Mouse (Mus musculus): ENCODE data around the gene Trhr2.

Gene Trhr2

GRCm38 (mm10) chr8:122354157-122354556 is 6.4 kb downstream of the Trhr2 start:
- DNase-seq (ENCODE audit: low spot score) = no peak

- no peak for DNase-seq (ENCODE audit: low spot score)
Observed at GRCm38 (mm10) chr8:122350309-122351089, 10.0 kb downstream of the Trhr2 start.

- DNase-seq (ENCODE audit: low spot score) = no peak
Observed at GRCm38 (mm10) chr8:122349357-122350297, 10.9 kb downstream of the Trhr2 start.

- DNase-seq (ENCODE audit: low spot score) = no peak
Observed at GRCm38 (mm10) chr8:122347811-122348552, 12.6 kb downstream of the Trhr2 start.

- DNase-seq (ENCODE audit: low spot score) = no peak
Observed at GRCm38 (mm10) chr8:122345181-122346095, 15.1 kb downstream of the Trhr2 start.

GRCm38 (mm10) chr8:122344219-122344618 is 16.3 kb downstream of the Trhr2 start:
- DNase-seq (ENCODE audit: low spot score) = no peak

GRCm38 (mm10) chr8:122343758-122344157 is 16.8 kb downstream of the Trhr2 start:
- no peak for DNase-seq (ENCODE audit: low spot score)

DNA sequence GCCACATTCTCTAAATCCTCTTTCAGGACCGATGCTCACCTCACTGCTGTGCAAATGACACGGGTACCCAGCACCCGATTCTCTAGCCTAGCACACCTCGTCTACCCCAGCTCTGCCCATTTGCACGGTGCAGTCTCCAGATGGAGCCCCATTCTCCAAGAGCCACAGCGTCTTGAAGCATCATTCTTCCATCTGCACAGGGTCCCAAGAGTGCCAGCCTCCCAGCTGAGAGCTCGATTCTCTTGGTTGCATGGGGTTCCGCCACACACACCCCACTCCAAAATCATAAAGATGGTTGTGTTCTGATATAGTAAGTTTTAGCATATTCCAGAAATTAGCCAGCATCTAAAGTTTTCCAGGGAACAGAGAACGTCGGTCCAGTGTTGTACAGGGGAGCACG is 17.2 kb downstream of the Trhr2 start:
- no peak for DNase-seq (ENCODE audit: low spot score)

DNA sequence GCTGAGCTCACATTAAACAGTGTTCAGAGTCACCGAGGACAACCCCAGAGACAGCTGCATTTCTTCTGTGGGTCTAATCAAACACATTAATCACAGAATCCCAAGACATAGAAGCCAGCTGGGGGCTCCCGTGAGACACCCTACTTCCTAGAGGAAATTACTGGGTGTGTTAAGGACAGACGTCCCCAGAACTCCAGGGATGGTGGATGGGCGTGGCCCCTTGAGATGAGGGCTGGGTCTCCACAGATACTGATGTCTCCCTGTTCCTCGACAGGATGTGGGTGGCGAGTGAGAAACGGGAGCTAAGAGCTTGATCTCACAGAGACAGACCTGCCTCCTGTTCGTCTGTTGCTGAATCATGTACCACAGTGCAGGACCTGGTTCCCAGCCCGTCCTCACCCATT is 17.7 kb downstream of the Trhr2 start:
- no peak for DNase-seq (ENCODE audit: low spot score)

DNA sequence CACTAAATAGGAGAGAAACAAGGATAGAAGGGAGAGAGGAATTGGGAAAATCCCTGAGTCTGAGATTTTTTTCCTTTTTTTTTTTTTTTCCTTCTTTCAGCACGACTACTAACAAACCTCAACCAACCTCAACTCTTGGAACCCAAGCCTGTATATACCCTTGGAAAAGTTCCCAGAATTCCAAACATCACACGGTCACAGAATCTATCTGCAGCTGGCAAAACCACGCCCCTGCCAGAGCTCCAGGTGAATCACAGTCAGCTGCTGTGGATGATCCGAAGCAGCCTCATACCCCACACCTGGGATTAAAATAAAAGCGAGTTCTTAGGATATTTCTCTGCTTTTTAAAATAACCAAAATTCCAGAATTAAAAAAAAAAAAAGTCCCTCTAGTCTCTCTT is 18.2 kb downstream of the Trhr2 start:
- no peak for DNase-seq (ENCODE audit: low spot score)

DNA sequence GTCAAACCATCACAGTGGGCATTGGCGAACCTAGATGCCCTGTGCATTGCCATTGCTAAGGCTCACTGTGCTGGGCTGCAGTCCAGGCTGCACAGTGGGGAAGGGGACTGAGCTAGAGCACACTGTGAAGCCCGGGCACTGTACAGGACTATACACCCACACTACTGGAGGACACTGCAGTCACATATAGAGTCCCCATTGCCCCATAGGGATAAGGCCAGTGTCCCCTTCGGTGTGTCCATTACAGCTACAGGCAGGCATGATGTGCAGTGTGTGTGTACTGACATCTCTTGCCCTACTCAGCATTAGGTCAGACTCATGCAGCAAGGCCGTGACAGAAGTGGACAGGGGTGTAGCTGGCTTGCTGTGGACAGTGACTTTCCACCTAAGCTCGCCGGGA is 18.8 kb downstream of the Trhr2 start:
- DNase-seq (ENCODE audit: low spot score) = no peak

GRCm38 (mm10) chr8:122340761-122341160 is 19.8 kb downstream of the Trhr2 start:
- no peak for DNase-seq (ENCODE audit: low spot score)

GRCm38 (mm10) chr8:122338852-122339251 is 21.7 kb downstream of the Trhr2 start:
- no peak for DNase-seq (ENCODE audit: low spot score)

DNA sequence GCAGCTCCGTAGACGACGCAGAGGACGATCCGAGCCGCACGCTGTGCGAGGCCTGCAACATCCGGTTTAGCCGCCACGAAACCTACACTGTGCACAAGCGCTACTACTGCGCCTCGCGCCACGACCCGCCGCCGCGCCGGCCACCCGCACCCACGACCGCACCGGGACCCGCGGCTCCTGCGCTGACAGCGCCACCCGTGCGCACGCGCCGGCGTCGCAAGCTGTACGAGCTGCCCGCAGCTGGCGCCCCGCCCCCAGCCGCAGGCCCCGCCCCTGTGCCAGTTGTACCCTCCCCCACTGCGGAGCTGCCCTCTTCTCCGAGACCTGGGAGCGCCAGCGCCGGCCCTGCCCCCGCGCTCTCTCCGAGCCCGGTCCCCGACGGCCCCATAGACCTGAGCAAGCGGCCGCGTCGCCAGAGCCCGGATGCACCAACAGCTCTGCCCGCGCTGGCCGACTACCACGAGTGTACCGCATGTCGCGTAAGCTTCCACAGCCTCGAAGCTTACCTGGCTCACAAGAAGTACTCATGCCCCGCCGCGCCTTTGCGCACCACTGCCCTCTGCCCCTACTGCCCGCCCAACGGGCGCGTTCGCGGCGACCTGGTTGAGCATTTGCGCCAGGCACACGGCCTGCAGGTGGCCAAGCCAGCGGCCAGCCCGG is 24.2 kb downstream of the Trhr2 start:
- DNase-seq (ENCODE audit: low spot score) = no peak

- DNase-seq (ENCODE audit: low spot score) = no peak
Observed at GRCm38 (mm10) chr8:122335638-122336250, 24.8 kb downstream of the Trhr2 start.

DNA sequence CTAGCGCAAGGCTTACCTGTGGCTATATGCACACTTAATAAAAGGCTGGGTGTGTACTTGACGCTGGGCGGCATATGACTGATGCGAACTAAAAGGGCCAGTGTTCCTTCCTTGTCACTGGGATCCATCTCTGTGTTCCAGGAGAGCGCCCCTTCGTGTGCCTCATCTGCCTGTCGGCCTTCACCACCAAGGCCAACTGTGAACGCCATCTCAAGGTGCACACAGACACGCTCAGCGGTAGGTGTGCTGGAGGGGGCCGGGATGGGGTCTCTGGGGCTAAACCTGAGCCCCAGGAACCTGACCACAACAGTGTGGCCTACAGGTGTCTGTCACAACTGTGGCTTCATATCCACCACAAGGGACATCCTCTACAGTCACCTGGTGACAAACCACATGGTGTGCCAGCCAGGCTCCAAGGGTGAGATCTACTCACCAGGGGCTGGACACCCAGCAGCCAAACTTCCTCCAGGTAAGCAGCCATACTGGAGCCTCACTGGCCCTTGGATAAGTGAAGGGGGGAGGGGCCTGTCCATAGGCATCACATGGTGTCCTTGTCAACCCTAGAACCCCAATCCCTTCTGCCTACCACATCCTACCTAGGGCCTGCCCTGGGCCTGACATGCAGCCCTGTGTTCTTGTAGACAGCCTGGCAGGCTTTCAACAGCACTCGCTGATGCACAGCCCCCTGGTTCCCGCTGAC is 25.6 kb downstream of the Trhr2 start:
- DNase-seq (ENCODE audit: low spot score) = no peak

DNA sequence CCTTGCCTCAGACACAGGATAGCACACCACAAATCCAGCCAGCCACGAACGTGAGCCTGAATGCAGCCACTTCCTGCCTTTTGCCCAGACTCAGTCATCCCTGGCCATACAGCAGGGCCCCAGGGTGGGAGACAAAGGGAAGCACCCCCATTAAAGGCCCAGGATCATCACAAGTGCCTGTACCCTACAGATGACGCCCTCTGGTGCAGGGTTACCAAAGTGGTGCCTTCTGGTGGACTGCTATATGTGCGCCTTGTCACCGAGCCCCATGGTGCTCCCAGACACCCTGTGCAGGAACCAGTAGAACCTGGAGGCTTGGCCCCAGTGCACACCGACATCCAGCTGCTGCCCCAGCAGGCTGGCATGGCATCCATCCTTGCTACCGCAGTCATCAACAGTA is 27.0 kb downstream of the Trhr2 start:
- no peak for DNase-seq (ENCODE audit: low spot score)

DNA sequence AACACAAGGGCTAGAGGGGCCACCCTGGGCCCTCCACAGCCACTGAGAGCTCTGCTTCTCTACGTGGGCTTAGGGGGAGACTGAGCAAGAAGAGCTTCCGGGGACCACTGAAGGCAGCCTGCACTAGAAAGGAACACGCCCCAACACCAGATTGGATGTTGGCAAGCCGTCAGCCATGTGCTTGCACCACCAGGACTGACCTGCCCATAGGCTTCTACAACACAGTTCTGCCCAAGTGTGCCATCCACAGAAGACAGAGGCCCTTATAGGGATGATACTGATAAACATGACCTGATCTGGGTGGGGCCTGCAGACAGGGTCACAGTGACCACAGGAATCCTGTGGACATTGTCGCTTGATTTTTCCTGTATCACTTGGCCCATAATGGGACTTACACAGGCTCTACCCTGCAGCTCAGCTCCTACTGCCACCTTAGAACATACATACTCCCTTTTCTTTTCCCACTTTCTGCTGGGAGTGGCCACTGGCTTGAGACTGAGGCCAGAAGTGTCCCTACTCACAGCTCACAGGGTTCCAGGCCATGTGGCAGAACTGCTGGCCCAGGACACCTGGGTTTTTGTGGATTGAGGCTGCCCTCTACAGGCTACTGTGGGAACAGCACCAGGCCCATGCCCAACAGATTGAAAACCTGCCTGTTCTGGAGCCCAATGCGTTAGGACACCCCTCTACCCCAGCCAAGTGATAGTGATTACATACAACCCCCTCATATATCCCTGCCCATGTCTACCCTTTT is 27.6 kb downstream of the Trhr2 start:
- DNase-seq (ENCODE audit: low spot score) = peak; percentile 75

- no peak for DNase-seq (ENCODE audit: low spot score)
Observed at GRCm38 (mm10) chr8:122331134-122331523, 29.4 kb downstream of the Trhr2 start.

Data from ovary, postnatal 10 days (tissue).